Mouse (Mus musculus) frontal cortex, postnatal 25 days (tissue): ENCODE results near the gene Cpne5.
A peak's percentile ranks its signal among the peaks of the same experiment; 100 is the strongest.
"Not testable (repeated sequence)": the region's sequence is repeated elsewhere in the genome, so short reads cannot be mapped to it uniquely, and the experiment has no call there.

Source experiments
- DNase-seq, 2 experiments: peaks; one replicate each; pipeline ENCODE4 v3.0.0; 2022; ENCODE audit warnings: low spot score in 2 of 2

The Cpne5 gene

DNA sequence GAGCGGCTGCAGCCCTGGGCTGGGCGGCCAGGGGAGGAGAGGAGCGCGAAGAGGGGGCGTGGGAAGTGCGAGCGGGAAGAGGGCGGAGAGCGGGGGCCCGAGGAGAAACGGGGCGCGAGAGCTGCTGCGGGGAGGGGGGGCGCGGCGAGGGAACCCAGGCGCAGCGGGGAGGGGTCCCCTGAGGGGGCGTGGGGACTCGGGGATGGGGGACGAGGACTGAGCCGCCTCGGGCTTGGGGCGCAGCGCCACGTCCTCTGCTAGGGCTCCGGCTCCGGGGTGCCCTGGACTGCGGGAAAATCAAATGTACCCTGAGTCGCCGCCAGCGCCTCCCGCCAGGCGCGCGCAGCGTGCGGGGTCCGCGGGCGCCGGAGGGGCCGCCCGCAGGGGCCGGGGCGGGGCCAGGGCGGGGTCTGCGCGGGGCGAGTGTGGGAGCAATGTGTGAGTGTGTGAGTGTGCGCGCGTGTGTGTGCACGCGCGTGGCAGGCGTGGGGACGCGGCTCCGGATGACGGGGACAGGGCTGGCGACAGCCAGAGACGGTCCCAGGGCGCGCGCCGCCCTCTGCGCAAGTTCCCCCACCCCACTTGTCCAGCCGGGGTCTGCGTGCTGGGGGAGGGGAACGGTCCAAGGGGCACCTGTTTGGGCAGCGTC is at the start of gene Cpne5:
TSS of gene Cpne5 (minus strand) at position 396 of the 649 bp plus-strand sequence.
- DNase-seq: no peak

DNA sequence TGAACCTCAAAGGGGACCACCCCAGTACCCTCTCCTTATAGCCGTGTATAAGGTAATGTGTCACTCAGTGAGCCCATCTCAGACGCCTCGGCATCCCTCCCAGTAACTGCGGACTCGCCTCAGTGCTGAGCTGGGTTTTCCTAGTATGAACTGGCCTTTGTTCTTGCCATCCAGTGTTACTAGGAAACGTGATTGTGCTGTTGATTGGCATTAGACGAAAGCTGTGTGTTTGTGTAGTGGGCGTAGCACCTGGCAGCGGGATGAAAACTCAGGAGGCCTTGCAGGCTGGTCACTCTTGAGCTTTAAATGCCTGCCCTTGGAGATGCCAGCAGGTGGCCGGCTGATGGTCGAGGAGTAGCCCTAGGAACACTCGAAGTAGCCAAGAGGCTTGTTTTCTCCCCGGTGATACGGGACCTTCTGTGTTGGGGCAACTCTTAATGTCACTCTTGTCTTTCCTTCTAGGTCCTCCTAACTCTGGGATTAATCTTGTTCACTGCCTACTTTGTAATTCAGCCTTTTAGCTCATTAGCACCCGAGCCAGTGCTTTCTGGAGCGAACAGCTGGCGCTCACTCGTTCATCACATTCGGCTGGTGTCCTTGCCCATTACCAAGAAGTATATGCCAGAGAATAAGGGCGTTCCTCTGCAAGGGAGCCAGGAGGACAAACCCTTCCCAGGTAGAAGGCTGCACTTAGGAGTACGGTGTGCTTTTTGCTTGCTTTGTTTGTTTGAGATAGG is 44.4 kb upstream of the Cpne5 start:
- no peak for DNase-seq

GRCm38 (mm10) chr17:29281541-29281940 is 43.6 kb upstream of the Cpne5 start:
- DNase-seq: no peak

DNA sequence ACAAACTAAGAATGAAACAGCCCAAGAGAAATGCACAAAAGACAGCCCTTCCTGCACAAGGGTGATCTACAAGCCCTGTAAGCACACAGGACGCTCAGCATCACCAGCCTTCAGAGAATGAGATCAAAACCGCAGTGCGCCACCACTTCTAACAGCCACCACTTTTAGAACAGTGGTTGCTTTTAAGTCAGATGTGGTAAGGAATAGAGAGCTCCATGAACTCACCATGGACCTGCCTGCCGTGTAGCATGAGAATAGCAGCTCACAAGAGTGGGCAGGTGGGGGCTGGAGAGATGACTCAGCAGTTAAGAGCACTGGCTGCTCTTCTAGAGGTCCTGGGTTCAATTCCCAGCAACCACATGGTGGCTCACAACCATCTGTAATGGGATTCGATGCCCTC is 42.5 kb upstream of the Cpne5 start:
- no peak for DNase-seq

- no peak for DNase-seq
These were observed 35.9 kb upstream of the Cpne5 start for GRCm38 (mm10) chr17:29273889-29274288.

GRCm38 (mm10) chr17:29273156-29273555 is 35.2 kb upstream of the Cpne5 start:
- DNase-seq: no peak

DNA sequence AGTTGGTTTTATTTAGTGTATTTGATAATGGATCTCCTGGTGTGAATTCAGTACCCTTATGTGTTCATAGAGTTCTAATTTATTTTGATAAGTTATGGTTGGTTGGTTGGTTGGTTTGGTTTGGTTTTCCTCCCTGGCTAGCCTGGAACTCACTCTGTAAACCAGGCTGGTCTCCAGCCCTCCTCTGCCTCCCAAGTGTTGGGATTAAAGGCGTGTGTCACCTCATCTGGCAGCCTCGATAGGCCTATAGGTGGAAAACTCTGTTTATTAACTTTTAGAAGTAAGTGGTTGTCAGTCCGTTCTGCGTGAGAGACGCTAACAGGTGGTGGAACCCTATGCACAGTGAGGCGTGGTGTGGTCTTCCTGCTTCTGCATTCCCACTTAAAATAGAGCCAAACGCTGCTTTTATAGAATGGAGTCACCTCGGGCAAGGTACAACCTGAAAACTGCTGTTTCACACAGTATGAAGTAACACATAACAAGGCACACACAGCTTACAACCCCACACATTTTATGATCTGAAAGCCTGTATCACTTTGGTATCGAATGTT is 32.3 kb upstream of the Cpne5 start:
- DNase-seq: no peak

GRCm38 (mm10) chr17:29269349-29269706 is 31.4 kb upstream of the Cpne5 start:
- no peak for DNase-seq

- DNase-seq: peak; percentile 92 to 93
These were observed 30.8 kb upstream of the Cpne5 start, which contains the start of gene BC004004 for GRCm38 (mm10) chr17:29268682-29269348. Gene BC004004 (plus strand): TSS chr17:29268788.

DNA sequence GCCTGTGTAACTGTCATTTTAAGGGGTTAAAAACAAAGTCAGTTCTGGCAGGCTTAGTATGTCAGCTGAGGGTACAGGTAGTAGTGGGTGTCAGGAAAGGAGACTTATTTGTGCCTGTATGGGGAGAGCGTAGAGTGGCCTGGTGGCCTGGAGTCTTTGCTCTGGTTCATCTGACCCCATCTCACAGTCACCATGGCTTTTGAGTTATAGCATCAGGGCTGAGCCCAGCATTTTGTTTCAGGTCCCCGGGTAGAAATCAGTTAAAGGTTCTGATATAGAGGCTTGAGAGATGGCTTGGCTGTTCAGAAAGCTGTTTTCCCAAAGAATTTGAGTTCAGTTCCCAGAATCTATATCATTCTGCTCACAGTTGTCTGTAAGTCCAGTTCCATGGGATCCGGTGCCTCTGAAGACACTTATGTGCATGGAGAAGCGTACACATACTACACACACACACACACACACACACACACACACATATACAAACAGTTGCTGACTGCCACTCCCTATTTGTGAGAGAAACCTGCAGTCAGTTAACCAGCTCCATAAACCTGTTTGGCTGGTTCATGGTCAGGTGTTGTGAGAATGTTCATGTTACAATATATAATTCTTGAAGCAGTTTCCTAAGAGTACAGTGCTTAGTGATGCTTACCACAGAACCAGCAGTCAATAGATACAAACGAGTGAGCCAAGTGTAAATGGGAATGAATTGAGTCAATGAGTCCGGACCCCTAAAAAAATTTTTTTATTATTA is 30.1 kb upstream of the Cpne5 start:
- no peak for DNase-seq

DNA sequence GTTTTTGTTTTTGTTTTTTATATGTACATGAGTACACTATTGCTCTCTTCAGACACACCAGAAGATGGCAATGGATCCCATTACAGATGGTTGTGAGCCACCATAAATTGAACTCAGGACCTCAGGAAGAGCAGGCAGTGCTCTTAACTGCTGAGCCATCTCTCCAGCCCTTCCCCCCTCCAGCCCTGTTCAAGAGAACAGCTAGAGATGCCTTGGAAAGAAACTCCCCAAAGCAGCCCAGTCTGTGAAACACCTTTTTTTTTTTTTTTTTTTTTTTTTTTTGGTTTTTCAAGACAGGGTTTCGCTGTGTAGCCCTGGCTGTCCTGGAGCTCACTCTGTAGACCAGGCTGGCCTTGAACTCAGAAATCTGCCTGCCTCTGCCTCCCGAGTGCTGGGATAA is 29.1 kb upstream of the Cpne5 start:
- not testable (repeated sequence) for DNase-seq

DNA sequence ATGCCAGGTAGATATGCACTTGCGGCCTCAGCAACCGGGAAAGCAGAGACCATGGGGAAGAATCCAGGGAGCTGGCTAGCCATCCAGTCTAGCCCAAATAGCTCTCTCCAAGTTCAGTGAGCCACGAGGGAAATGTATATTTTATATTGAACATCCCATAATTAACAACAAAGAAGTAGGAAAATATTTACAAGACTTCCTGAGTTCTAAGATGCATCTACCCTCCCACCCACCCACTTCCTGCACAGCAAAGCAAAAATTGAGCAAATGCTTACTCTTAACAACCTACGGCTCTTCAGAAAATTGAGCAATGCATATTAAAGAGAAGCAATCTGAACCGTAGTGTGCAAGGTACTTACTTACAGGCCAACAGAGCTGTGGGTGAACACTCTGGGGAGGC is 26.8 kb upstream of the Cpne5 start:
- no peak for DNase-seq

- peak; percentile 54 to 68 for DNase-seq
These were observed 26.1 kb upstream of the Cpne5 start, which contains the start of gene Ppil1 for GRCm38 (mm10) chr17:29263840-29264633. Gene Ppil1 (minus strand): TSS chr17:29264186.

DNA sequence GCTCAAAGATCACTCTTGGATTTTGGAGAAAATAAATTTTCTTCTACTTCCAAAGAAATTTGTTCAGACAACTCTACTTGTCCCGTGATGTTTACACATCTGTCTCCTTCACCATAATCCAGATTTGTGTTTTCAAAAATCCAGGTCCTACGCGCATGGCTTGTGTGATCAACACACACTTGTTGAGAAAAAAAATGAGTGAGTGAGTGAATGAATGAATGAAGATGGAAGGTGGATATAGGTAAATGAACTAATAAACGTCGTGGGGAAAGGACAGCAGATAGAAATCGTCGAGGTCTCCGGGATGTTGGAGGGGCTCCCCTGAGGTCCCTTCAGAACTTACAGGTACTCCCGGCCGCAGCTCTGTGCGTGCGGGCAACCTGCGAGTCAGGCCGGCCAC is 25.4 kb upstream of the Cpne5 start:
- no peak for DNase-seq

DNA sequence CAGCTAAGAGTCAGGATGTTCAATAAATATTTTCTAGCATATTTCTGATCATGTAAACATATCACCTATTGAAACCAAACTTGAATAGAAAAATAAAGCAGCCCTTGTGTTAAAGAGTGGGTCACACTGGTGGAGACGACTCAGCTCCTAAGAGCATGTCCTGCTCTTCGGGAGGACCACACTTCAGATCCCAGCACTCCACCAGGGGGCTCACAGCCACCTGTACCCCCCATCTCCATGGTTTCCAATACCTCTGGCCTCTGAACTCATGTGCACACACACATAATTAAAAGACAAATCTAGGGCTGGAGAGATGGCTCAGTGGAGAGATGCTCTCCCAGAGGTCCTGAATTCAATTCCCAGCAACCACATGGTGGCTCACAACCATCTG is 24.3 kb upstream of the Cpne5 start:
- no peak for DNase-seq

GRCm38 (mm10) chr17:29261603-29262258 is 23.8 kb upstream of the Cpne5 start:
- no peak for DNase-seq

DNA sequence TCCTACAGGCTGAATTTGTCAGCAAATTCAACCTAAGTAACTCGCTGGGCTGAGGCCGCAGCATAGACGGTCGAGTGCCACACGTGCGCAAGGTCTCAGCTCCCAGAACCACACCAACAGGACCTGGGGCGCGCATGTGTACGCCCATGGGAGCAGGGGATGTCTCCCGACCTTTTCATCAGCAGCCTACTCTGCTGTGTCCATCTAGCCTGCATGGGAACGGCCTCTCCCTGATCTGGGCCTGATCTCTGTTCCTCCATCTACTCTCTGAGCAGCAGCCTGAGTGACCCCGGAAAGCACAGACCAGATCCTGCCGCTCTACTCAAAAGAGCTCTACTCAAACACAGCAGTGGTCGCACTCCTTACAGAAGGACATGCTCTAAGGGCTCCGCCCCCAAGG is 22.5 kb upstream of the Cpne5 start:
- DNase-seq: no peak

DNA sequence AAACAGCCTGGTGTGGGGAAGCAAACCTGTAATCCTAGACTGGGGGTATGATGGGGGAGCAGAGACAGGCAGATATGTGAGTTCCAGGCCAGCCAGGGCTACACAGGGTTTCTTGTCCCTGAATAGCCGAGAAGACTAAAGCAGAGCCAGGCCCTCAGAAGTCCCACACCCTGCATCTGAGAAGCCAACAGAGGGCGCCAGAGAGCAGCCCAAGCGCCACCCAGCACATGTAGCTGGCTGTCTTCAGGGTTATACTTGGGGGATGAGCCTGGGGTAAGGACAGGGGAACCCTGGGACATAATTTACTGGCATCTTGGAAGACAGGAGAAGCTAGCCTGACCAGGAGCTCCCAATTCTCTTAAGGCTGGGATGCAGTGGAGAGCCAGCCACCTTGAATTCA is 21.5 kb upstream of the Cpne5 start:
- DNase-seq: peak; percentile 67 to 69

DNA sequence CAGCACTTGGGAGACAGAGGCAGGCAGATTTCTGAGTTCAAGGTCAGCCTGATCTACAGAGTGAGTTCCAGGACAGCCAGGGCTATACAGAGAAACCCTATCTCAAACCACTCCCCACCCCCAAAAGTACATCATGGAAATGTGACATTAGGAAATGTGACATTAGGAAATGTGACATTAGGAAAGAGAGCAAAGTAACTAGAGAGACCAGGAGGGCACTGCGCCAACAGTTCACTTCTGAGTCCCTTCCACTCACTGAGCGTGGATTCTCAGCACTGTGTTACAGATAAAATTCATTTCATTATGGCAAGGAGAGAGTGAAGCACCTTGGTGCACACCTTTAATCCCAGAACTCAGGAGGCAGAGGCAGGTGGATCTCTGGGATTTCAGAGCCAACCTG is 21.0 kb upstream of the Cpne5 start:
- no peak for DNase-seq

DNA sequence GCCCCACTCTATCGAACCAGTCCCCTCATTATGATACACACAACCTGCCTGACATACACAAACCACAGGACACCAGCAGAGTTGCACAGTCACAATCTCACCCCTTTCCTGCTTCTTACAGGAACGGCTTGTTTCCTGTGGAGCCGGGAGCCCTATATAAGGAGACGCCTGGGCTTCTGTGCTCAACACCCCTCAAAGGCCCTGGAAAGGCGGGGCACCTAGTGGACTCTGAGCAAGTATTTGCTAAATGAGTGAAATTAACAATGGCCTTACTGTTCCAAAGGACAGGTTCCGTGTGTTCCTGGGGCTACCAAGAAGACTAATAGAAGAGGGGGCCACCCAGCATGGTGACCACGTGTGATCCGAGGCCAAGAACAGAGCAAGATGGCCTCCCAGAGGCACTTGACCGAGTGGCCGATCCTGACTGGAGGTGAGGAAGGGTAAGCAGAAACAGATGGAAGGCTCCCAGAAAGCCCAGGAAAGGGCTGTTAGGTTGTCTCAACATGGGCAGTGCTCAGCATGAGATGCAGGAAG is 20.1 kb upstream of the Cpne5 start:
- DNase-seq: no peak
